Mouse (Mus musculus) adrenal gland, postnatal 10 days (tissue): ENCODE results near the gene Eif4a2. TPM values are rescaled to one million over a fixed set of nuclear protein-coding genes. Genes with fewer than 3 reads are reported as not detected.
"Not testable (repeated sequence)": the region's sequence is repeated elsewhere in the genome, so short reads cannot be mapped to it uniquely, and the experiment has no call there.

Source experiments
- DNase-seq: peaks from one replicate; pipeline ENCODE4 v3.0.0; 2021; ENCODE audit warnings: mixed read lengths
- long read RNA-seq, 2 experiments: library from polyadenylated mRNA; stranded (forward); transcript quantifications; one replicate each; pipeline ENCODE4 v2.0.0; 2021
- total RNA-seq, 2 experiments: library from RNA; stranded (reverse); gene quantifications; 2 replicates each; pipeline ENCODE4 v1.2.3; 2021

Gene Eif4a2
- total RNA-seq: 100 to 1,000 TPM; 295 to 433 TPM
- long read RNA-seq, experiment 1, transcript Eif4a2-203 (11 exons, 1,227 nt): minor isoform, 41 of 261 reads
- long read RNA-seq, experiment 1, transcript Eif4a2-223 (10 exons, 2,203 nt): minor isoform, 16 of 261 reads
- long read RNA-seq, experiment 1, transcript Eif4a2-201 (11 exons, 2,208 nt): major isoform, 112 of 261 reads
- long read RNA-seq, experiment 1, transcript Eif4a2-224 (12 exons, 1,238 nt): minor isoform, 8 of 261 reads
- long read RNA-seq, experiment 1, partial matches to known transcripts: 28 of 261 reads
- long read RNA-seq, experiment 1, other reads (novel, unspliced or antisense): 48 of 261 reads
- long read RNA-seq, experiment 2, transcript Eif4a2-202 (11 exons, 2,708 nt): minor isoform, 6 of 155 reads
- long read RNA-seq, experiment 2, transcript Eif4a2-201 (11 exons, 2,208 nt): major isoform, 61 of 155 reads
- long read RNA-seq, experiment 2, transcript Eif4a2-203 (11 exons, 1,227 nt): minor isoform, 31 of 155 reads
- long read RNA-seq, experiment 2, partial matches to known transcripts: 7 of 155 reads
- long read RNA-seq, experiment 2, other reads (novel, unspliced or antisense): 39 of 155 reads

DNA sequence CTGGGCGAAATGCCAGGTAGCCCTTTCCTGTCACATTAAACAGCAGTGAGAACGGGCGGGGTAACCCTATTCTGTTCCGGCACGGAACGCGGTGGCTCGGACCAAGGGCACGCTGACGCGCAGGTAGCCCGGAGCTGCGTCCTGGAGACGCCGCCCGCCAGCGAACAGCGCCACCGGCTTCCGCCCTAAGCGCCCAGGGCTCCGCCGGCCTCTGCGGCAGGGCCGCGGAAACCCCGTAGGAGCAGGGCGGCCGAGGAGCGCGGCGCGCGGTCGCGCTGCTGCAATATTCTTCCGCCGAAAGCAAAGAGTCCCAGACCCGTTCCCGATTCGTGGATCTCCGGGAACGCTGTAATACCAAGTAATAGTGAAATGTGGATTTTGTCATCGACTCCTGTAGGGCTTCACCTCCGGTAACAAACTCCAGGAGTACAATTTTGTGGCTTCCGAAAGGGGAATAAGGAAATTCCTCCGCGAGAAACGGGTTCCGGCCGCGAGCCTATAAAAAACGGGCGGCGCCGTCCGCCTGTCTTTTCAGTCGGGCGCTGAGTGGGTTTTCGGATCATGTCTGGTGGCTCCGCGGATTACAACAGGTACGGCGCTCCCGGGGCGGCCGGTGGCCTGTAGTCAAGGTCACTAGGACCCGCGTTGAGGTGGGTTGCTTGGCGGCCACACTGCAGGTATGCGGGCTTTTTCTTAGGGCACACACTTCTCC, at the start of gene Eif4a2:
Gene Eif4a2, plus strand, starts transcription at position 214 of the 712 bp plus-strand sequence.
- DNase-seq: peak; percentile 96

DNA sequence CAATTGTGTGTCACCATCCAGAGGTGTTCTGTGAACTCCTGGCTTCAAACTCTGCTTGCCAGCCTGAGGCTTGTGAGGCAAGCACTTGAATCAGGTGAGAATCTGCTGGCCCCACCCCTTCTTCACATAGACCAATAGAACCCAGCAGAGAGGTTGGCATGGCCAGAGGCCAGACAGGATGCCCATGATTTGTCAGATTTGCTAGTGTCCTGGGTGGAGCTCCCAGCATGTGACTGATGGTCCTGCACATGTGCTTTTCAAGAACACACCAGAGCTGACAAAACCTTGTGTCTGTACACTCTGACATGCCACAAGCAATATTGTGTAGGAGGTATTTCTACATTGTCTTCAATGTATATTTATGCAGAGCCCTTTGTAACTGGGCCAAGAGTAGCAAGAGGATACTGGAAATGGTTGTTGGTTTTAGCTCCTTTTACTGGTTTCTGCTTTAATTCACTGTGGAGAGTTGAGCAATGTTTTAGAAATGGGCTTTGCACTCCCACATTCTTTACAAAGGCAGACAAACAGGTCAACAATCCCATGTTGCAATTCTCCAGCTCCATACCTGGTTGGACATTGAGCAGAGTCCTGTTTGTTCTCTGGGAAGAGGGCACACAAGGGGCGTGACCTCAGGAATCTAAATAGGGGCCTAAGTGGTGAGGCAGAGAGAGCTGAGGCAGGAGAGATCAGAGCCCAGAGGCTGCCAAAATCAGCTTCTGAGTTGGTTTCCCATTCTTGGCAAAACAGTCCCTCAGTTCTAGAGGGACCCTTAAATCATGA, 49.4 kb upstream of the Eif4a2 start, which contains the start of gene Kng1:
Gene Kng1, plus strand, starts transcription at position 198 of the 780 bp plus-strand sequence.
- not testable (repeated sequence) for DNase-seq

DNA sequence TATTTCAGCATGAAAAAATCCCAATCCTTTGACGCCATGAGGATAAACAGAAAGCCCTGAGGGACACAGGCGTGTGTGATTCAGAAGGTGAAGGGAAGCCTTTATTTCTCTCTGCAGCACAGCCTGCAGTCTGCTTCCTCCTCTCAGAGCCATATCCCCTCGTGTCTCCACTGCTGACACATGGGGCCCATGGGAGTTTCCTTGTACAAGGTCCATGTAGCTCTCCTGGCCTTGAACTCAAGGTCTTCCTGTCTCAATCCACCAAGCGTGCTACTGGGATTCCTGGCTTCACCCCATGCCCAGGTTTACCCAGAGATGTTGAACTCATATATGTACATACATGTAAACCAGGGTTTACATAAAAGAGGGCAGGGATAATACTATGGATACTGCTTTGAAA, 47.6 kb upstream of the Eif4a2 start:
- DNase-seq: peak; percentile 19

GRCm38 (mm10) chr16:23060781-23061325, 46.4 kb upstream of the Eif4a2 start:
- not testable (repeated sequence) for DNase-seq

GRCm38 (mm10) chr16:23077516-23077915, 29.7 kb upstream of the Eif4a2 start:
- DNase-seq: peak; percentile 26

- DNase-seq: not testable (repeated sequence)
Observed at GRCm38 (mm10) chr16:23087159-23087558, 20.1 kb upstream of the Eif4a2 start.

- DNase-seq: not testable (repeated sequence)
Observed at GRCm38 (mm10) chr16:23087712-23088111, 19.5 kb upstream of the Eif4a2 start.

GRCm38 (mm10) chr16:23088491-23088890, 18.8 kb upstream of the Eif4a2 start:
- DNase-seq: not testable (repeated sequence)

DNA sequence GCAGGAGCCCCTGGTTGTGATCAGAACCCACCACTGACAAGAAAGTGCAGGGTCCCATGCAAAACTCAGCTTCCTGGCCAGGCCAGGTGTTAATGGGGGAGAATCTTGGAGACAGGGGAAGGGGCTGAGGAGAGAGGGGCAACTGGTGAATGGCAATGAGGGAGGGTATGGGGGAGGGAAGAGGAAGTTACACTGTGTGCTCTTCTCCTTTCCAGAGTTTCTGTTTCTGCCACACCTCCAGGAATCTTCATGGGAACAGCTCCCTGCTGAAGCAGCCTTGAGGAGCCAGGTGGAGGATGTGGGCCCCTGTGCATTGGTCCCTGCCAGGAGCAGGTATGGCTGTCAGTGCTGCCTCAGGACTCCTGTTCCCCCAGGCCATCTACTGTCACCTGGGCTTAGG, 15.9 kb upstream of the Eif4a2 start:
- not testable (repeated sequence) for DNase-seq

DNA sequence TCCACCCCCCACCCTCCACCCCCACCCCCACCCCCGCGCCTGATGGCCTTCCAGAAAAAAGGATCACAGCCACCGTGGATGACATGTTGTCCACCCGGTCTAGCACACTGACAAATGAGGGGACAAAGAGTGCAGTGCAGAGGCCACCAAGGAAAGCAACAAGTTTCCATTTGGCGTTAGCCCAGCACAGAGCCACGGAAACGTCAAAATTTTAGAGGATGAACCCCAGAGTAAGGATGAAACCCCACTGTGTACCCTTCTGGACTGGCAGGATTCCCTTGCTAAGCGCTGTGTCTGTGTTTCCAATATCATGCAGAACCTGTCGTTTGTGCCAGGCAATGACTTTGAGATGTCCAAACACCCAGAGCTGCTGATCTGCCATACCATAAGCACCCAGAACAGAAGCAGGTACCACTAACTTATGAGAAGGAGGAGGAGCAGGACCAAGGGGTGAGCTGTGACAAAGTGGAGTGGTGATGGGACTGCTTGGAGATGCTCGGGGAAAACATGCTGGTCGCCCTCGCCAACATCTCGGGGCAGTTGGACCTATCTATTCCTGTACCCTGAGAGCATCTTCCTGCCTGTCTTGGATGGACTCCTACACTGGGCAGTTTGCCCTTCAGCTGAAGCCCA, 13.8 kb upstream of the Eif4a2 start:
- DNase-seq: no peak

- DNase-seq: no peak
Observed at GRCm38 (mm10) chr16:23094136-23094535, 13.1 kb upstream of the Eif4a2 start.

GRCm38 (mm10) chr16:23095581-23095980, 11.7 kb upstream of the Eif4a2 start:
- DNase-seq: not testable (repeated sequence)

- DNase-seq: not testable (repeated sequence)
Observed at GRCm38 (mm10) chr16:23096886-23097285, 10.4 kb upstream of the Eif4a2 start.

DNA sequence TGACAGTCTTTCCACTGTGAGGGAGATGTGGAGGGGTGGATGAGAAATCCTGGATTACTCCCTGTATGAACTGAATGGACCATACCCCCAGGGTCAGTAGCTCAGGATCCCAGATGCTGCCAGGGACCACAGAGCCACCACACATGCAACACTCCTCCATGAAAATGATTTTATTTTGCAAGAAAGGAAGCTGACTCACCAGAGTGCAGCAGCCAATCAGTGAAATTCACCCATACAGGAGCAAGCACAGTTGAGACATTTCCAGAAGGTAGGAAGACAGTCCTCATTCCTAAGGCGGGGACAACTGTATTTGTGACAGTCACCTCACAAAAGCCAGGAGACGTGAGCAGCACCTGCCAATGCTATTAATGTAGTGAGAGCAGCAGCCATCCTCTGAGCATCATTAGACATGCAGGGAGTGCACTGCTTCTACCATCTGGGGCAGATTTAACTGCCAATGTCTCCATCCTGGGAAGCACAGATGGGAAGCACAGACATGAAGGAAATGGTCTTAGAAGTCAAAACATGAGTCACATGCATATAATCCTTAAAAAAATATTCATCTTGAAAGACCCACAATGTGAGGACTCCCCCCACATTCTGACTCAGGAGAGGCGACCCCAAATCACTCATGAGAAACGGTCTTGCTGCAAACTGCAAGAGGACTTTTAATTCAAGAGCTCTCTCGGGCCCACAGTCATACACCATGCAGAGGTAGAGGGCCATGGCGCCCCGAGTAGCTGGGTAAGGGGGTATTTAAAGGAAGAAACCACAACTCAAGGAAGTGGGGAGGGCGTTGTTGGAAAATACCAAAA, 9.7 kb upstream of the Eif4a2 start:
- DNase-seq: not testable (repeated sequence)

DNA sequence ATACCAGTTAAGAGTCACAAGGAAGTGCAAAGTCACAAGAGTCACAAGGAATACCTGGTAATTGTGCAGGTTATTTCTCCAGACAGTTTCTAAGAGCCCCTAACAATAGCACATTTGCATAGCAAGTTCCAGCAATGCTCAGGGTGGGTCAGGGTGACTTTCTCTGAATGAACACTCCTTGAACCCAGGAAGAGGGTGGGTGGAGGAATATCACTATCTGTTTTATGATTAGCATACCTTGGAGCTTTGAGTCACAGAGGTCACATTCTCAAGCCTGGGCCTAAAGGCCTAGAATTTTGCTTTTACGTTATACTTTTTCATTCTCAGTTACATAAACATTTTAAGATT, 9.2 kb upstream of the Eif4a2 start:
- not testable (repeated sequence) for DNase-seq

DNA sequence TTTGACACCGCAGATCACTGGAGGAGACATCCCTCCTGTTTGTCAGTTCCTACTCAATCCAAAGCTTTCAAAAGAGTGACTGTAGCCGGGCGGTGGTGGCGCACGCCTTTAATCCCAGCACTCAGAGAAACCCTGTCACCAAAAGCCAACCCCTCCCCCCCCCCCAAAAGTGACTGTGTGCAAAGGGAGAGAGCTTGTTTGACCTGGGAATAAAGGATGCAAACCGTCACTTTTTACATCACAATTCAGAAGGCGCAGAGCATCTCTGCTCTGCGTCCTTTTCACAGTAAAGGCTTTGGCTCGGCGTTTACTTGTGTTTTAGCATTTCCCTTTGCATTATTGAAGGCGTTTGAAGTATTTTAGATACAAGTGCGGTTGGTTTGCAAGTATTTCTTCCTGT, 7.6 kb upstream of the Eif4a2 start:
- DNase-seq: no peak

DNA sequence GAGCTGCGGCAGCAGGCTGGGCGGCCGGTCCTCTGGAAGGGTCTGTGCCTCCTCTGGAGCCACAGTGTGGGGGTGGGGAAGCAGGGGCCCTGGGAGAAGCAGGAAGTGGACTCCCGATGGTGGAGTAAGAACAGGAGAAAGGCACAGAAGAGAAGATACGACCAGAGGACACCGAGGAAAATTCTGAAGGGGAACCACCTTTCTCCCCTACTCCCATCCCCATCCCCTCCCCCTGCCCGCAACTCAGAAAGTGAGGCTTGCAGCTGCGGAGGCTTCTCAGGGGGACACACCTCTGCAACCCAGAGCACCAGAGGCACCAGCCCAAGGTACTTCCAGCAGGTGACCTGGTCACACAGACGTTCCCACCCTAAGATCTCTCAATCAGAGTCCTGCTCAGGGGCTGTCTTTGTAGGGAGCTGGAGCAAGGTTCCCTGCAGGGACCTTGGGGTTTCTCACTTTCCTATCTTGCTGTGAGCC, 7.1 kb upstream of the Eif4a2 start:
- DNase-seq: peak; percentile 59

GRCm38 (mm10) chr16:23100613-23101012, 6.6 kb upstream of the Eif4a2 start:
- no peak for DNase-seq

- no peak for DNase-seq
Observed at GRCm38 (mm10) chr16:23102340-23103037, 4.8 kb upstream of the Eif4a2 start.
